Mouse (Mus musculus) midbrain, embryonic 15.5 days (tissue): Measurements from ENCODE around the gene Nlrp3. TPM values are rescaled to one million over a fixed set of nuclear protein-coding genes. Genes with fewer than 3 reads are reported as not detected.

Experiments used
- ATAC-seq: fragments of 200-750 bp; cut with Nextera tagmentation; replicated peaks from 2 replicates; pipeline ENCODE4 v1.8.0; 2017; ENCODE audit warnings: moderate TSS enrichment
- H3K27ac ChIP-seq: fragments of 300-500 bp; sonication (generic); 2 replicates; pipeline ENCODE4 v1.5.1; 2015; ENCODE audit warnings: mild to moderate bottlenecking, inconsistent platforms
- H3K27me3 ChIP-seq: fragments of 300-500 bp; sonication (generic); replicated peaks from 2 replicates; pipeline ENCODE4 v1.6.1; 2015; ENCODE audit warnings: inconsistent platforms
- H3K36me3 ChIP-seq: fragments of 300-500 bp; sonication (generic); replicated peaks from 2 replicates; pipeline ENCODE4 v1.6.1; 2015; ENCODE audit warnings: inconsistent platforms
- H3K4me1 ChIP-seq: fragments of 300-500 bp; sonication (generic); 2 replicates; pipeline ENCODE4 v1.6.1; 2015; ENCODE audit warnings: inconsistent platforms
- H3K4me2 ChIP-seq: fragments of 300-500 bp; sonication (generic); 2 replicates; pipeline ENCODE4 v1.6.1; 2015; ENCODE audit warnings: inconsistent platforms, mild to moderate bottlenecking, moderate library complexity
- H3K4me3 ChIP-seq: fragments of 300-500 bp; sonication (generic); 2 replicates; pipeline ENCODE4 v1.5.1; 2015; ENCODE audit warnings: mild to moderate bottlenecking, inconsistent platforms
- H3K9ac ChIP-seq: fragments of 300-500 bp; sonication (generic); 2 replicates; pipeline ENCODE4 v1.6.1; 2015; ENCODE audit warnings: mild to moderate bottlenecking, inconsistent platforms
- H3K9me3 ChIP-seq: fragments of 300-500 bp; sonication (generic); 2 replicates; pipeline ENCODE4 v1.6.1; 2016; ENCODE audit warnings: inconsistent platforms
- WGBS: fragments of 180-500 bp; shearing (Covaris S2); methylation state at CpG from one replicate; pipeline ENCODE4 v1.1.7; 2015; ENCODE audit warnings: mixed read lengths; 5-methylcytosine and 5-hydroxymethylcytosine counted together
- polyA plus RNA-seq: library from polyadenylated mRNA; unstranded; fragments of >200 nt; fragmentation: Nextera tagmentation; extraction: Ambion mirVana; gene quantifications from 2 replicates; pipeline ENCODE4 v1.2.1, GENCODE M21; 2015

Gene Nlrp3
- polyA plus RNA-seq: 0.18 TPM in 1 of 2 replicates, not detected in the other

GRCm38 (mm10) chr11:59541324-59541723, at the start of gene Nlrp3:
TSS of gene Nlrp3 (plus strand) at chr11:59541568.
- 0 out of 2 replicates have a peak, but pooled peaks cover 2% of the 10 kb centered on the region for H3K4me1 ChIP-seq
- 39% methylated on average over 3 of the region's 3 CpGs for WGBS
- H3K4me3 ChIP-seq: no peak within 1 kb of the TSS

DNA sequence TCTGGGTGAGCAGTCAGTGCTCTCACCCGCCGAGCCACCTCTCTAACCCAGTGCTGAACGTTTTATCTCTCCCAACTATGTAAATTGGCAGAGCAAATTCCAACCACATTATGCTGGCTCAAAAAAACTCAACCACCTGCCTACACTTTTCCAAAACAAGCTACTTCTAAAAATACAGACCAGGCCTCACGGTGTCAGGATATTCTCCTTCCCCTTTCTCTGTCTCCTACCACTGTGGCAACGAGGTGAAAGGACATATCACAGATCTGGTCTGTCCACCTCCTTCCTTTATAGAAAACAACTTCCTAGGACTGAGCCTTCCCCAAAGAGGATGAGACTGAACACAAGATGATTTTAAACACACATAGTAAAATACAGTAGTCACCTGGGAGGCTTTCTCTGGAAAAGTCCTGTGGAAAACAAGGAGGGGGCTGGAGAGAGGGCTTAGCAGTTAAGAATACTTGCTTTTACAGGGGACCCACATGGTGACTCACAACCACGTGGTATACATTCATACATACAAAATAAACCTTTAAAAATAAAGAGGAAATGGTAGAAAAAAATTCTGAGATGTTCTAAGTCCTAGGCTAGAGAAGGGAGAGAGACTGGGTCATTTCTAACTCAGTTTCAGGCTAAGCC, 44.6 kb upstream of the Nlrp3 start:
- ATAC-seq: no peak
- H3K9me3 ChIP-seq: no peaks in the 10 kb centered on the region
- H3K4me3 ChIP-seq: no peak overlapping the region
- no peaks in the 10 kb centered on the region for H3K27me3 ChIP-seq
- no peak overlapping the region for H3K27ac ChIP-seq
- H3K4me1 ChIP-seq: no peaks in the 10 kb centered on the region
- H3K9ac ChIP-seq: no peak overlapping the region
- peaks cover 54% of the 10 kb centered on the region for H3K36me3 ChIP-seq
- no peak overlapping the region for H3K4me2 ChIP-seq
- 88% methylated on average over 6 of the region's 6 CpGs for WGBS

More at GRCm38 (mm10) chr11:59541324-59541723, at the start of gene Nlrp3:
- no peak for ATAC-seq
- no peaks in the 10 kb centered on the region for H3K9me3 ChIP-seq
- no peaks in the 10 kb centered on the region for H3K36me3 ChIP-seq
- no peak within 1 kb of the TSS for H3K27ac ChIP-seq
- no peak within 1 kb of the TSS for H3K4me2 ChIP-seq
- no peaks in the 10 kb centered on the region for H3K27me3 ChIP-seq
- H3K9ac ChIP-seq: no peak within 1 kb of the TSS

DNA sequence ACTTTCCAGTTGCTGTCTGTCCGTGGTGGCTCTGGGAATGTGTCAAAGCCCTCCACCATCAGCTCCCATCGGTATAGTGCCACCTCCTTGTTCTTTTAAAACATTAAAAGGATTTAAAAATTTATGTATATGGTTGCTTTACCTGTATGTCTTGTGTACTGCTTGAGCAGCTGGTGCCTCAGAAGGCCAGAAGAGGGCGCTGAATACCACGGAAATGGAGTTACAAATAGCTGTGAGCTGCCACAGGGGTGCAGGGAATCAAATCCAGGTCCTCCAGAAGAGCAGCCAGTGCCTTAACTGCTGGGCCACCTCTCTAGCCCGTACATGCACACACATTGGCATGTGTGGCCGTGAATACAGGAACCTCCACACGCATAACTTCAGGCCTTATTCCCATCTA, 43.6 kb upstream of the Nlrp3 start:
- Histone ChIP-seq H3K9ac (no peak overlapping the region), H3K4me3 (no peak overlapping the region), H3K9me3 (no peaks in the 10 kb centered on the region), H3K27me3 (no peaks in the 10 kb centered on the region), H3K27ac (no peak overlapping the region), H3K36me3 (peaks cover 53% of the 10 kb centered on the region), H3K4me1 (no peaks in the 10 kb centered on the region), H3K4me2 (no peak overlapping the region)
- no peak for ATAC-seq
- 94% methylated on average over 7 of the region's 7 CpGs for WGBS

DNA sequence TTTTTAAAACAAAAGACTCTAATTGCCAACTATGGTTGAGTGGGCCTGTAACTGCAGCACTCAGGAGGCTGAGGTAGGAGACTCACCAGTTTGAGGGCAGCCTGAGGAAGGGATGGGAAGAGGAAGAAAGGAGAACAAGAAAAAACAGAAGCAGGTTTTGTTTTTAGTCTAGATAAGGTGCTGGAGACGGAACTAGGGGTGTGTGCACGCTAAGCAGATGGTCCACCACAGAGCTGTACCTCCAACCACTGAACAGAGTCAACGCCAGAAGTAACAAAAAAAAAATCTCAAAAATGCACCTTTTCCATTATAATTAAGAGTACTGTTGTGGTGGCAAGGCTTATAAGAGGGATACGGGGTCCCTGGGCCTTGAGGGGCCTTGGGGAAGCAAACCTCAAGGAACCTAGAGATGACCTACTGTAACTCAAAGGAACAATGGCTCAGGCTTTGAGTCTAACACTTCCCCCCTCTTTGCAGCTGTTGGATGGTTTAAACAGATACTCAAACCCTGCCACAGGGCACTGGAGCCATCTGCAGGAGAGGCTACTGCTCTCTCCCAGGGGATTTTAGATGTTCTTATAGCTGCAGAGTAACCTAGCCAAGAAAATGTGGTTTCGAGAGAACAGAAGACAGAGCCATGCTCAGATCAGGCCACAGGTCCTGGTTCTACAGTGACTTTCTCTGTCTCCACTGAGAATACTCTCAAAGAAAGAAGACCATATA, 39.2 kb upstream of the Nlrp3 start:
- H3K4me1 ChIP-seq: peaks cover 13% of the 10 kb centered on the region
- no peaks in the 10 kb centered on the region for H3K9me3 ChIP-seq
- no peak for ATAC-seq
- no peak overlapping the region for H3K4me3 ChIP-seq
- 93% methylated on average over 5 of the region's 5 CpGs for WGBS
- H3K4me2 ChIP-seq: no peak overlapping the region
- H3K9ac ChIP-seq: no peak overlapping the region
- no peaks in the 10 kb centered on the region for H3K27me3 ChIP-seq
- peaks cover 41% of the 10 kb centered on the region for H3K36me3 ChIP-seq
- no peak overlapping the region for H3K27ac ChIP-seq

- peak overlapping the region; percentile 68 for H3K9ac ChIP-seq
- no peaks in the 10 kb centered on the region for H3K9me3 ChIP-seq
- no peaks in the 10 kb centered on the region for H3K27me3 ChIP-seq
- H3K36me3 ChIP-seq: peaks cover 13% of the 10 kb centered on the region; the same call in 1 of the 2 replicates
- H3K27ac ChIP-seq: peak overlapping the region; percentile 88
- peaks cover 22% of the 10 kb centered on the region for H3K4me1 ChIP-seq
- H3K4me3 ChIP-seq: peak overlapping the region; percentile 51
- peak; percentile 75 for ATAC-seq
- H3K4me2 ChIP-seq: peak overlapping the region; percentile 83
- under 1% methylated on average over 21 of the region's 21 CpGs for WGBS
Observed at GRCm38 (mm10) chr11:59505351-59505838, 36.0 kb upstream of the Nlrp3 start.

DNA sequence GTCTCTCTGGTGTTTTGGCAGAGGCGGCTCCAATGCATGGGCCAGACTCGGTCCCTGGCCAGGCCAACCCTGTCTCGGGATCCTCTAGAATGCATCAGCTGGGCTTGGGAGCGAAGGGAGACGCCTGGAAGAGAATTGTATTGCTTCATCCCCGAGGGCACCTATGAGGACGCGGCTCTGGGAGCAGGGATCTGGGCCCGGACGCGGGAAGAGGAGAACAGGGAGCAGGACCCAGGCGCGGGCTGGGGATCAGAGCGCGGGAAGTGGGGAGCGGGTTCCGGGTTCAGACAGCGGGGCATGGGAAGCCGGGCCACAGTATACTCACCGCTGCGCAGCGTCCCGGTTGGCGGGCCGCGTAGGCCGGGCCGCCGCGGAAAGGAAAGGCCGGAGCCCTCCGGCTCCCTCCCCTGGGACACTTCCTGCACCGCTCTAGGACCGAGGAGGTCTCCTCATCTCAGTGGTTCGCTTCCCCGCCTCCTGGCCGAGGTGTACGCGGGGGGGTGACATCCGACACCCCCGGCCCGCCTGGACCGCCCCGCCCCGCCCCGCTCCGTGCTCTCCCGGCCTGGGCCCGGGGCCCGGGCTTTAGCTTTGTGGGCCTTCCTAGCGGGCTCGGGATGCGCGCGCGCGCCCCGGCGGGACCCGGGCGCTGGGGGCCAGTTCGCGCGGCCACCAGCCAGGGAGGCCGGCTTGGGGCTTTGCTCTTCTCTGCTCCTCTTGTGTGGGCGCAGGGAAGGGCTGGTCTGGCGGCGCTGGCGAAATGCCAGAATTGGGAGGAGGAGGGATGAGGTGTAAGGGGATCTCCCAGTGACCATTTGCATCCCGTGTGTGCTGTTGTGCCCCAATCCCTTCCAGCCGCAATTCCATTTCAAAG, 35.3 kb upstream of the Nlrp3 start:
- Histone ChIP-seq H3K27me3 (no peaks in the 10 kb centered on the region), H3K36me3 (peaks cover 13% of the 10 kb centered on the region; the same call in 1 of the 2 replicates), H3K27ac (peak overlapping the region; percentile 88), H3K4me3 (peak overlapping the region; percentile 51), H3K4me2 (peak overlapping the region; percentile 83), H3K9me3 (no peaks in the 10 kb centered on the region), H3K9ac (peak overlapping the region; percentile 68), H3K4me1 (peaks cover 22% of the 10 kb centered on the region)
- under 1% methylated on average over 57 of the region's 71 CpGs for WGBS
- ATAC-seq: peak; percentile 91

- Histone ChIP-seq H3K4me2 (peak overlapping the region; percentile 83), H3K9ac (peak overlapping the region; percentile 68), H3K4me1 (peaks cover 22% of the 10 kb centered on the region), H3K27me3 (no peaks in the 10 kb centered on the region), H3K9me3 (no peaks in the 10 kb centered on the region), H3K36me3 (peaks cover 13% of the 10 kb centered on the region; the same call in 1 of the 2 replicates), H3K27ac (peak overlapping the region; percentile 88), H3K4me3 (peak overlapping the region; percentile 51)
- peak; percentile 57 for ATAC-seq
- WGBS: 0% methylated on average over 14 of the region's 14 CpGs
Observed at GRCm38 (mm10) chr11:59506713-59507074, 34.7 kb upstream of the Nlrp3 start.

DNA sequence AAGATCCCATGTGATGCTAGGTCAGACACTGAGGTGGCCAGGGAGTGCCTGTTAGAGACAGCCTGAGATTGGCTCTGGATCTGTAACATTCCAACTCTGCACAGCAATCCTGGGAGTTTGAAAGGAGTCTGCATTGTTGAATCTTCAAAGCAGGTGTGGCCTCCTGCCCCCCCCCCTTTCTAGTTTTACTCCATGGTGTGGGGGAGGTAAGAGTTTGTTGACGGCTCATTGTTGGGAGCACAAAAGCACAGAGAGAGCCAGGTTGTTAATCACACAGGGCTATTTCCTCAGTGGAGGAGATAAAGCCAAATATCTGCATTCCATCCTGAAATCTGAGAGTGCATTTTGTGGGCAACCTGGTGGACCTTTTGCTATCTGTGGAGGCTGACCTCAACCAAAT, 29.8 kb upstream of the Nlrp3 start:
- H3K4me2 ChIP-seq: no peak overlapping the region
- H3K4me3 ChIP-seq: no peak overlapping the region
- WGBS: 53% methylated on average over 1 of the region's 1 CpGs
- H3K27me3 ChIP-seq: no peaks in the 10 kb centered on the region
- H3K9me3 ChIP-seq: no peaks in the 10 kb centered on the region
- no peak overlapping the region for H3K27ac ChIP-seq
- no peak for ATAC-seq
- H3K36me3 ChIP-seq: no peaks in the 10 kb centered on the region
- peaks cover 14% of the 10 kb centered on the region for H3K4me1 ChIP-seq
- no peak overlapping the region for H3K9ac ChIP-seq

DNA sequence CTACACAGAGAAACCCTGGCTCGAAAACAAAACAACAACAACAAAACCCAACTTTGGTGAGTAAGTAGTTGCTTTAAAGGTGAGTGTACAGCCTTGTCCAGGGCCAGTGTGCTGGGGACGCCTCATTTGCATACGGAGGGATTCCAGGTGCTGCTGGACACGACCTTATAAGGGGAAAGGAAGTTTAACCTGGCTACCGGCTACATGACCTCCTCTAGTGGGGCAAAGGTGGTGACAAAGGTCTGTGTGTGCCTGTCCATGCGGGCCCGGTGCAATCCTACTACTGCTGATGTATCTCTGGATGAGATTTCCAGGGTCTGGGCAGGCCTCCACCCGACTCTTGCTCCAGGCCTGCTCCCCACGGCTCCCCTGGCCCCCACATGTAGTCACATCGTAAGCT, 28.6 kb upstream of the Nlrp3 start:
- Histone ChIP-seq H3K9ac (no peak overlapping the region), H3K4me1 (peaks cover 3% of the 10 kb centered on the region), H3K4me3 (no peak overlapping the region), H3K9me3 (no peaks in the 10 kb centered on the region), H3K36me3 (no peaks in the 10 kb centered on the region), H3K27ac (no peak overlapping the region), H3K4me2 (no peak overlapping the region), H3K27me3 (no peaks in the 10 kb centered on the region)
- ATAC-seq: no peak
- 91% methylated on average over 10 of the region's 10 CpGs for WGBS

DNA sequence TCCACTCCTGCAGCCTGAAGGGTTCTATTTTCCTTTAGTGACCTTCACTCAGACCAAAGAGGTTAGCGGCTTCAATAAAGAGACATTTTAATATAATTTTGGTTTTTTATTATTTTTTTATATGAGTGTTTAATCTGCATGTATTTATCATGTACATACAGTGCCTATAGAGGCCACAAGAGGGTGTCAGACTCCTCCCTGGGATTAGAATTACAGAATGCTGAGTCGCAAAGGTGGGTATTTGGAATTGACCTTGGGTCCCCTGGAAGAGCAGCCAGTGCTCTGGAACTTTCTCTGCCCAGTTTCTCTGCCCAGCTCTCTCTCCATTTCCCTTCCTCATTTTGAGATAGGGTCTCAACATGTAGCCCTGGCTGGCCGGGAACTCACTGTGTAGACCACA, 27.8 kb upstream of the Nlrp3 start:
- Histone ChIP-seq H3K9me3 (no peaks in the 10 kb centered on the region), H3K9ac (no peak overlapping the region), H3K4me1 (no peaks in the 10 kb centered on the region), H3K27ac (no peak overlapping the region), H3K4me3 (no peak overlapping the region), H3K4me2 (no peak overlapping the region), H3K27me3 (no peaks in the 10 kb centered on the region), H3K36me3 (no peaks in the 10 kb centered on the region)
- no peak for ATAC-seq
- WGBS: 84% methylated on average over 3 of the region's 3 CpGs

DNA sequence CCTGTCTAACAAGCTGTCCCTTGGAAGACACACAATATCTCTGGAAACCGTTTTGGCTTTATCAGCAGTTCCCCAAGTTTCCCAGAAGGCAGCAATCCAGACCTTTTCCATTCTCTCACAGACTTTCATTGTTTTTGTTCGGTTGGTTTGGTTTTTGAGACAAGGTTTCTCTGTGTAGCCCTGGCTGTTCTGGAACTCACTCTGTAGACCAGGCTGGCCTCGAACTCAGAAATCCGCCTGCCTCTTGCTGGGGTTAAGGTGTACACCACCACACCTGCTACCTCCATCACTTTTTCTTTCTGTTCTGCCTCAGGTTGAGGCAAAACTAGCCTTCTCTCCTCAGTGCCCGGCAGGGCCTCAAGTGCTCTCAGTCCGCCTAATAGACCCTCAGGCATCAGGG, 27.0 kb upstream of the Nlrp3 start:
- no peaks in the 10 kb centered on the region for H3K36me3 ChIP-seq
- no peaks in the 10 kb centered on the region for H3K9me3 ChIP-seq
- no peak for ATAC-seq
- H3K4me3 ChIP-seq: no peak overlapping the region
- no peaks in the 10 kb centered on the region for H3K27me3 ChIP-seq
- no peak overlapping the region for H3K9ac ChIP-seq
- no peak overlapping the region for H3K4me2 ChIP-seq
- no peaks in the 10 kb centered on the region for H3K4me1 ChIP-seq
- 67% methylated on average over 6 of the region's 6 CpGs for WGBS
- H3K27ac ChIP-seq: no peak overlapping the region

DNA sequence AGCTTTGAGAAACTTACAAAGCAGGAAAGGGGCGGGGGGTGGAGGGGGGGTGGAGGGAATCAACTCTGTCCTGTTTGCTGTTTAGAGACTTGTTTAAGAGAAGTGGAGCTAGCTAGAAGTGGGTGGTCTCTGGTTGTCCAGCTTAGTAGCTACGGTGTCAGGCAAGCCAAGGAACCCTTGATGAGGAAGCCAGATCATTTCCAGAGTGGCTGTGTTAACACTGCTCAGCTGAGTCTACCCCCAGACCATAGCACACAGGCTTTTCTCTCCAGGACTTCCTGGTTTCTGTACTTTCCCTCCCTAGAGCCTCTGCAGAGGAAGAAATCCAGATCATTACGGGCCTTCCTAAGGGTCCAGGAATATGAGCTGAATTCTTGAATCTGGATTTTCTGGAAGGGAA, 26.6 kb upstream of the Nlrp3 start:
- Histone ChIP-seq H3K9ac (no peak overlapping the region), H3K4me1 (no peaks in the 10 kb centered on the region), H3K4me2 (no peak overlapping the region), H3K9me3 (no peaks in the 10 kb centered on the region), H3K27me3 (no peaks in the 10 kb centered on the region), H3K4me3 (no peak overlapping the region), H3K27ac (no peak overlapping the region), H3K36me3 (no peaks in the 10 kb centered on the region)
- 70% methylated on average over 3 of the region's 3 CpGs for WGBS
- no peak for ATAC-seq
